Mouse (Mus musculus) kidney, adult 8-10 months (tissue): ENCODE data around the gene Ppp1r2.

Source experiments
- DNase-seq, 2 experiments: peaks; one replicate each; pipeline ENCODE4 v3.0.0; 2022

Gene Ppp1r2

GRCm38 (mm10) chr16:31287712-31288111 lies 12.6 kb upstream of the Ppp1r2 start:
- DNase-seq = no peak

GRCm38 (mm10) chr16:31286801-31287488 lies 11.9 kb upstream of the Ppp1r2 start:
- no peak for DNase-seq

GRCm38 (mm10) chr16:31281981-31282380 lies 6.9 kb upstream of the Ppp1r2 start:
- DNase-seq = peak; percentile 17 to 25

GRCm38 (mm10) chr16:31280176-31280575 lies 5.1 kb upstream of the Ppp1r2 start:
- no peak for DNase-seq

- no peak for DNase-seq
These were observed 3.5 kb upstream of the Ppp1r2 start for GRCm38 (mm10) chr16:31278581-31278980.

GRCm38 (mm10) chr16:31278081-31278480 lies 3.0 kb upstream of the Ppp1r2 start:
- peak in 1 of 2 experiments; percentile 18 for DNase-seq

- DNase-seq = peak; percentile 20 to 24
These were observed 1.9 kb upstream of the Ppp1r2 start for GRCm38 (mm10) chr16:31276962-31277361.

- peak; percentile 70 to 76 for DNase-seq
These were observed 1.5 kb upstream of the Ppp1r2 start for GRCm38 (mm10) chr16:31276539-31276938.

- peak in 1 of 2 experiments; percentile 9 for DNase-seq
These were observed 993 bp downstream of the Ppp1r2 start for GRCm38 (mm10) chr16:31274084-31274483.

- DNase-seq = no peak
These were observed 8.4 kb downstream of the Ppp1r2 start for GRCm38 (mm10) chr16:31266692-31267091.

- no peak for DNase-seq
These were observed 18.9 kb downstream of the Ppp1r2 start for GRCm38 (mm10) chr16:31256151-31256550.

GRCm38 (mm10) chr16:31255685-31256084 lies 19.4 kb downstream of the Ppp1r2 start:
- DNase-seq = no peak

- DNase-seq = no peak
These were observed 25.7 kb downstream of the Ppp1r2 start for GRCm38 (mm10) chr16:31249401-31249800.

- no peak for DNase-seq
These were observed 26.4 kb downstream of the Ppp1r2 start for GRCm38 (mm10) chr16:31248717-31249116.

GRCm38 (mm10) chr16:31247442-31247841 lies 27.6 kb downstream of the Ppp1r2 start:
- DNase-seq = no peak

- DNase-seq = no peak
These were observed 31.0 kb downstream of the Ppp1r2 start for GRCm38 (mm10) chr16:31244053-31244452.

GRCm38 (mm10) chr16:31241433-31241832 lies 33.6 kb downstream of the Ppp1r2 start:
- DNase-seq = no peak

- DNase-seq = no peak
These were observed 34.5 kb downstream of the Ppp1r2 start for GRCm38 (mm10) chr16:31240569-31240968.

GRCm38 (mm10) chr16:31238281-31238680 lies 36.8 kb downstream of the Ppp1r2 start:
- DNase-seq = no peak

- DNase-seq = no peak
These were observed 39.4 kb downstream of the Ppp1r2 start for GRCm38 (mm10) chr16:31235457-31236310.

- no peak for DNase-seq
These were observed 40.1 kb downstream of the Ppp1r2 start for GRCm38 (mm10) chr16:31234808-31235456.

- no peak for DNase-seq
These were observed 40.7 kb downstream of the Ppp1r2 start for GRCm38 (mm10) chr16:31234356-31234755.

- DNase-seq = peak; percentile 79 to 82
These were observed 41.3 kb downstream of the Ppp1r2 start for GRCm38 (mm10) chr16:31233541-31234339.
